ENCODE assay signal across 16 mouse cellular contexts in genomic region chr4:130103632-130104031, GRCm38 (mm10). TPM values are rescaled to one million over a fixed set of nuclear protein-coding genes. Genes with fewer than 3 reads are reported as not detected.
A peak's percentile ranks its signal among the peaks of the same experiment; 100 is the strongest.
DNase-seq lines count a peak whose midpoint lies in the region; ATAC-seq and TF ChIP-seq lines count a peak whose summit lies in the region.
"Had no signal": no experiment of that assay in that cellular context is flagged by ENCODE, and none has a peak within 500 bp of the region (broad histone marks: within the 10 kb centered on the region; RNA-seq: fewer than 3 reads in every experiment).

No protein-coding gene starts in this region.

- ATAC-seq in kidney, embryonic 16.5 days (ENCODE audit: low FRiP score, low TSS enrichment), result no peak
- ATAC-seq in erythroid progenitor cell, adult 5-6 weeks (replicated peaks; ENCODE audit: low FRiP score, poor library complexity, severe bottlenecking), result no peak
- ATAC-seq: activated CD4-positive, CD25-positive, alpha-beta regulatory T cell, adult 4 months had no signal

- H3K4me2 ChIP-seq in kidney, embryonic 16.5 days (replicated peaks; ENCODE audit: low read depth, low read length), result no peak overlapping the region
- H3K4me2 ChIP-seq: lung, embryonic 15.5 days; neural tube, embryonic 12.5 days had no signal

- H3K9ac ChIP-seq in kidney, embryonic 16.5 days (replicated peaks; ENCODE audit: low read length), result no peak overlapping the region
- H3K9ac ChIP-seq: lung, embryonic 15.5 days; neural tube, embryonic 12.5 days had no signal

- 79% methylated on average over 12 of the region's 12 CpGs for WGBS in kidney, embryonic 16.5 days
- 88% methylated on average over 12 of the region's 12 CpGs for WGBS in thymus, adult 2 months

- H3K27me3 ChIP-seq in kidney, embryonic 16.5 days (ENCODE audit: insufficient read depth, low read length), result no peaks in the 10 kb centered on the region; the same call in 1 of the 2 replicates
- no peaks in the 10 kb centered on the region for H3K27me3 ChIP-seq in thymus, adult 2 months (ENCODE audit: control insufficient read depth, insufficient read depth, low read length)
- H3K27me3 ChIP-seq: lung, embryonic 15.5 days; neural tube, embryonic 12.5 days had no signal

- DNase-seq in kidney, postnatal 25 days, result no peak
- no peak for DNase-seq in thymus, adult 2 months
- no peak for DNase-seq in thymus, adult 18-20 months
- no peak for DNase-seq in cerebellum, adult 11-12 months
- no peak for DNase-seq in adrenal gland, adult 2 months
- DNase-seq: cerebellum, adult 8-10 months had no signal

- H3K4me1 ChIP-seq in kidney, embryonic 16.5 days (ENCODE audit: insufficient read depth, low read length), result peaks cover 21% of the 10 kb centered on the region
- H3K4me1 ChIP-seq in thymus, adult 2 months (replicated peaks; ENCODE audit: control insufficient read depth, insufficient read depth, low read length), result no peaks in the 10 kb centered on the region
- H3K4me1 ChIP-seq in bone marrow macrophage, adult 2 months (ENCODE audit: control insufficient read depth, insufficient read depth, low read length), result peaks cover 10% of the 10 kb centered on the region

- peak; percentile 38; the same call in 1 of the 2 replicates for TF ChIP-seq CTCF in thymus, adult 2 months (IDR thresholded peaks at IDR 0.05; ENCODE audit: borderline replicate concordance, control insufficient read depth, extremely low read depth, insufficient read depth, low read length, poor library complexity)
- 0 out of 2 replicates have a peak, but pooled peaks have one; percentile 15 for TF ChIP-seq CTCF in bone marrow macrophage, adult 2 months (IDR thresholded peaks at IDR 0.05; ENCODE audit: low read depth, low read length)

- H3K9me3 ChIP-seq in kidney, embryonic 16.5 days (ENCODE audit: low read length), result no peaks in the 10 kb centered on the region
- H3K9me3 ChIP-seq: heart, embryonic 10.5 days; lung, embryonic 15.5 days had no signal

- no peak overlapping the region for H3K4me3 ChIP-seq in kidney, embryonic 16.5 days (ENCODE audit: low read length)
- H3K4me3 ChIP-seq in thymus, adult 2 months (ENCODE audit: control insufficient read depth, insufficient read depth, low read length), result no peak overlapping the region
- H3K4me3 ChIP-seq in bone marrow macrophage, adult 2 months (ENCODE audit: insufficient read depth, low read length), result no peak overlapping the region
- H3K4me3 ChIP-seq: heart, embryonic 10.5 days; limb, embryonic 10.5 days; lung, embryonic 15.5 days; midbrain, embryonic 10.5 days; neural tube, embryonic 12.5 days had no signal

- H3K27ac ChIP-seq in kidney, embryonic 16.5 days (ENCODE audit: low read length), result peak overlapping the region; percentile 78; the same call in 1 of the 2 replicates
- no peak overlapping the region for H3K27ac ChIP-seq in thymus, adult 2 months (ENCODE audit: control insufficient read depth, insufficient read depth, low read length)
- H3K27ac ChIP-seq in bone marrow macrophage, adult 2 months (ENCODE audit: insufficient read depth, low read depth, low read length), result no peak overlapping the region
- H3K27ac ChIP-seq: heart, embryonic 10.5 days; limb, embryonic 10.5 days; midbrain, embryonic 10.5 days; neural tube, embryonic 12.5 days had no signal

- no peak for TF ChIP-seq POLR2A in thymus, adult 2 months (IDR thresholded peaks at IDR 0.05; ENCODE audit: control insufficient read depth, extremely low read depth, insufficient read depth, low read length, poor library complexity)
- no peak for TF ChIP-seq POLR2A in bone marrow macrophage, adult 2 months (IDR thresholded peaks at IDR 0.05; ENCODE audit: borderline replicate concordance, low read depth, low read length)

- no peaks in the 10 kb centered on the region for H3K36me3 ChIP-seq in kidney, embryonic 16.5 days (ENCODE audit: insufficient read depth, low read length)
- no peaks in the 10 kb centered on the region for H3K36me3 ChIP-seq in thymus, adult 2 months (ENCODE audit: control insufficient read depth, insufficient read depth, low read length)
- H3K36me3 ChIP-seq: heart, embryonic 10.5 days; limb, embryonic 10.5 days; lung, embryonic 15.5 days; midbrain, embryonic 10.5 days; neural tube, embryonic 12.5 days had no signal

RNA-seq across cellular contexts. Expression of gene Pef1, which starts 1.3 kb away (rescaled TPM):
- 85.5 and 90.9 TPM in 2 replicates for polyA plus RNA-seq in kidney, embryonic 16.5 days (2015; fragmentation: Nextera tagmentation; extraction: Ambion mirVana)
- 103 and 105 TPM in 2 replicates for polyA plus RNA-seq in thymus, adult 2 months (2012; rRNA removed)
- polyA plus RNA-seq in bone marrow macrophage, adult 2 months (2012; ENCODE audit: insufficient read depth, insufficient read length, missing spikeins), result 41.4 and 44.1 TPM in 2 replicates
- total RNA-seq in erythroid progenitor cell, adult 5-6 weeks (2015; ENCODE audit: low replicate concordance), result 44.7 and 45.3 TPM in 2 replicates
- 8.9 and 10.3 TPM in 2 replicates for total RNA-seq in erythroid progenitor cell, adult 5-6 weeks (2017; ENCODE audit: low replicate concordance)
- 10 to 100 TPM; 80.3 to 82.6 TPM for total RNA-seq in adrenal gland, adult 2 months (2021)
- polyA plus RNA-seq in adrenal gland, adult 2 months (2012; rRNA removed), result 180 and 181 TPM in 2 replicates

RNA-seq across cellular contexts. Expression of gene Hcrtr1, which starts 35.5 kb away (rescaled TPM):
- 0.19 and 0.31 TPM in 2 replicates for polyA plus RNA-seq in kidney, embryonic 16.5 days (2015; fragmentation: Nextera tagmentation; extraction: Ambion mirVana)
- polyA plus RNA-seq in thymus, adult 2 months (2012; rRNA removed), result 0.30 and 1.1 TPM in 2 replicates
- not detected in 2 replicates for polyA plus RNA-seq in bone marrow macrophage, adult 2 months (2012; ENCODE audit: insufficient read depth, insufficient read length, missing spikeins)
- total RNA-seq in erythroid progenitor cell, adult 5-6 weeks (2015; ENCODE audit: low replicate concordance), result not detected in 2 replicates
- total RNA-seq in erythroid progenitor cell, adult 5-6 weeks (2017; ENCODE audit: low replicate concordance), result not detected in 2 replicates
- total RNA-seq in adrenal gland, adult 2 months (2021), result under 1 TPM; 0.69 to 0.86 TPM
- 7.6 and 10.5 TPM in 2 replicates for polyA plus RNA-seq in adrenal gland, adult 2 months (2012; rRNA removed)
- polyA plus RNA-seq: activated CD4-positive, CD25-positive, alpha-beta regulatory T cell, adult 4 months; kidney, embryonic 14.5 days; limb, embryonic 10.5 days had no signal

RNA-seq across cellular contexts. Expression of gene Col16a1, which starts 56.0 kb away (rescaled TPM):
- polyA plus RNA-seq in kidney, embryonic 16.5 days (2015; fragmentation: Nextera tagmentation; extraction: Ambion mirVana), result 41.2 and 48.8 TPM in 2 replicates
- 2.6 and 4.4 TPM in 2 replicates for polyA plus RNA-seq in thymus, adult 2 months (2012; rRNA removed)
- 0.48 and 1.1 TPM in 2 replicates for polyA plus RNA-seq in bone marrow macrophage, adult 2 months (2012; ENCODE audit: insufficient read depth, insufficient read length, missing spikeins)
- 5.8 TPM in 1 of 2 replicates, not detected in the other for total RNA-seq in erythroid progenitor cell, adult 5-6 weeks (2015; ENCODE audit: low replicate concordance)
- total RNA-seq in erythroid progenitor cell, adult 5-6 weeks (2017; ENCODE audit: low replicate concordance), result not detected in 2 replicates
- 10 to 100 TPM in 1 of 2 experiments, 1 to 10 TPM in 1; 9.2 to 15.8 TPM for total RNA-seq in adrenal gland, adult 2 months (2021)
- polyA plus RNA-seq in adrenal gland, adult 2 months (2012; rRNA removed), result 15.7 and 23.4 TPM in 2 replicates
- polyA plus RNA-seq: activated CD4-positive, CD25-positive, alpha-beta regulatory T cell, adult 4 months had no signal
